Mouse (Mus musculus): ENCODE measurements around the gene Olfr1509. TPM values are rescaled to one million over a fixed set of nuclear protein-coding genes. Genes with fewer than 3 reads are reported as not detected.
"Not testable (repeated sequence)": the region's sequence is repeated elsewhere in the genome, so short reads cannot be mapped to it uniquely, and the experiment has no call there.

Olfr1509 gene
- polyA plus RNA-seq (2012): not detected in 2 replicates

DNA sequence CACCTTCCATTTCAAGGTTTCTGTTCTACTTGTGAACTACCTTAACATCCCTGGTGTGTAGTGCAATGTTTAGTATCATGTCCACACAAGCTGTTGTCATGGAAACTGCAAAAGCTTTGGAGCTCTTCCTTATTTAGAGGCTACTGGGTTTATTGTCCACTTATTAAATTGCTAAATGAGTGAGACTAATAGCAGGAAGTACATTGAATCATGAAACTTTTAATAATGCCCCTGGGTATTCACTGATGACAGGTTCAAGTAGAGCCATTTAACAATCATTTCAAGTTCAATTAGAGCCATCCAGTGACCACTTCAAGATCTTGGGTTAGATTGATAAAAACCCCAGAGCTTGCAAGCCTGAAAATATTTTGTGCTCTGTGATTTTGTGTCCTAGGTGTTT, at the start of gene Olfr1509:
Gene Olfr1509, plus strand, starts transcription at position 301 of the 400 bp plus-strand sequence.
- Histone ChIP-seq H3K4me3 (replicated peaks) (no peak within 1 kb of the TSS), H3K4me1 (ENCODE audit: control insufficient read depth) (no peaks in the 10 kb centered on the region), H3K9me3 (ENCODE audit: control insufficient read depth, low read length) (no peaks in the 10 kb centered on the region), H3K27me3 (ENCODE audit: control insufficient read depth) (no peaks in the 10 kb centered on the region), H3K36me3 (ENCODE audit: control insufficient read depth) (no peaks in the 10 kb centered on the region)
- TF ChIP-seq GATA1 (IDR thresholded peaks at IDR 0.05; ENCODE audit: low read length) (no peak), TAL1 (IDR thresholded peaks at IDR 0.05; ENCODE audit: low read length) (no peak)

DNA sequence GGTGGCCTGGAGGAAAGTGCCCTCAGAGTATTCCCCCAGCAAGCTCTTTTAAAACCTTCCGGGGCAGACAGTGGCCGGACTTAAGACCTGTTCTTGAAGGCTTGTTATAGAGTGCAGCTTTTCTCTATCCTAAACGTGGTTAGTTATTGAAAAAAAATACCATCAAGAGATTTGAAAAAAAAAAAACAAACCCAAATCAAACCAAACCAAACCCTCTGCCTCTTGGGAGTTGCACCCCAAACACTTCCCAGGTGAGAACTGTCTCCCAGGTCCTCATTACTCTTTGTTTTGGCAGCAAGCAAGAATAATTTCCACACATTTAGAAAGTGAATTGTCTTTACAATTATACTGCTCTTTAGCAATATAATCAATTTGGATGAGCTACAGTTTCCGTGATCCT, 45.5 kb upstream of the Olfr1509 start, which contains the start of gene Olfr1511:
Gene Olfr1511, minus strand, starts transcription at position 101 of the 400 bp plus-strand sequence.
- no peaks in the 10 kb centered on the region for H3K9me3 ChIP-seq (ENCODE audit: control insufficient read depth, low read length)
- no peaks in the 10 kb centered on the region for H3K4me1 ChIP-seq (ENCODE audit: control insufficient read depth)
- TF ChIP-seq GATA1 (IDR thresholded peaks at IDR 0.05; ENCODE audit: low read length) (no peak), TAL1 (IDR thresholded peaks at IDR 0.05; ENCODE audit: low read length) (no peak)

DNA sequence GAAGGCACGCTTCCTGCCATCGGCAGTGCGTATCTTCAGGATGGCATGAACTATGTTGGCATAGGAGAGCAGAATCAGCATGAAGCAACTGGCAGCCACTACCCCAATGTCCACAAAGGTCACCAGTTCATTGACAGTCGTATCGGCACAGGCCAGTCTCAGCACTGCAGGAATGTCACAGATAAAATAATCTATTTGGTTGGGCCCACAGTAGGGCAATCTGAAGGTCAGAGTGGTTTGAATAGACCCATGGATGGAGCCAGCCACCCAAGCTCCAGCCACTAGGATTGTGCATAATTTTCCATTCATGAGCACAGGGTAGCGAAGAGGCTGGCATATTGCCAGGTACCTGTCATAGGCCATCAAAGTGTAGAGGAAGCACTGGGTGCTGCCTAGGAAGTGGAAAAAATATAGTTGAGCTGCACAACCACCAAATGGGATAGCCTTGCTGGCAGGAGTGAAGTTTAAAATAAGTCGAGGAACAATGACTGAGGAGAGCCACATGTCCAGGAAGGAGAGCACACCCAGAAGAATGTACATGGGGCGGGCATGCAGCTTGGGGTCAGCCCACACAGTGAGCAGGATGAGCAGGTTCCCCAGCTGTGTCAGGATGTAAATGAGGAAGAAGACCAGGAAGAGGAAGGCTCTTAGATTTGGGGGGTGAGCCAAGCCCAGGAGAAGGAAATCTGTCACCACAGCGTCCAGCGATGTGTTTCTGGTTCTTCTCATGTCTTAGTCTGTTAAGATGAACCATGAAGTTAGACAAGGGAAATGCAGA, 32.5 kb upstream of the Olfr1509 start:
- H3K36me3 ChIP-seq (ENCODE audit: control insufficient read depth); H3K27me3 ChIP-seq (ENCODE audit: control insufficient read depth); H3K4me3 ChIP-seq (replicated peaks); H3K4me1 ChIP-seq (ENCODE audit: control insufficient read depth); H3K9me3 ChIP-seq (ENCODE audit: control insufficient read depth, low read length): not testable (repeated sequence)

More for the DNA sequence above, 45.5 kb upstream of the Olfr1509 start, which contains the start of gene Olfr1511:
- H3K36me3 ChIP-seq (ENCODE audit: control insufficient read depth): no peaks in the 10 kb centered on the region
- no peaks in the 10 kb centered on the region for H3K27me3 ChIP-seq (ENCODE audit: control insufficient read depth)
- H3K4me3 ChIP-seq (replicated peaks): no peak within 1 kb of the TSS

DNA sequence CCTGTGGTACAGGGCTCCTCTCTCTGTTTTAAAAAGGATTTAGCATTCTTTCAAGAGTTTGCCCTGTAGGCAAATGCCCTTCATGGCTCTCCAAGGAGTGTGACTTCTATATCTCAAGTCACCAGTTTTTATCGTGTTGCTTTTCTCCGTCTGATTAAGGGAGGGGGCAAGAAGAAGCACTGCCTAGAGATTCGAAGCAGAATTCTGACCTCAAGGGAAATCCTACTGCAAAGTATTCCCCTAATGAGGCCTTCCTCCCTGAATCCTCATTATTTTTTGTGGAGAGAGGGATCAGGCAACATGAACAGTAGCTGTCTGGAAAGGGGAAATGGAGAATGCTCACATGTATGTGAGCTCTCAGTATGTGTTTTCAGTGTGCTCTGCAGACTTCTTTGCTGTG, 28.5 kb upstream of the Olfr1509 start, which contains the start of gene Olfr1510:
Gene Olfr1510, minus strand, starts transcription at position 101 of the 400 bp plus-strand sequence.
- H3K9me3 ChIP-seq (ENCODE audit: control insufficient read depth, low read length): no peaks in the 10 kb centered on the region
- no peaks in the 10 kb centered on the region for H3K4me1 ChIP-seq (ENCODE audit: control insufficient read depth)
- TF ChIP-seq TAL1 (IDR thresholded peaks at IDR 0.05; ENCODE audit: low read length) (no peak), GATA1 (IDR thresholded peaks at IDR 0.05; ENCODE audit: low read length) (no peak)
- no peaks in the 10 kb centered on the region for H3K36me3 ChIP-seq (ENCODE audit: control insufficient read depth)
- no peak within 1 kb of the TSS for H3K4me3 ChIP-seq (replicated peaks)
- H3K27me3 ChIP-seq (ENCODE audit: control insufficient read depth): no peaks in the 10 kb centered on the region

DNA sequence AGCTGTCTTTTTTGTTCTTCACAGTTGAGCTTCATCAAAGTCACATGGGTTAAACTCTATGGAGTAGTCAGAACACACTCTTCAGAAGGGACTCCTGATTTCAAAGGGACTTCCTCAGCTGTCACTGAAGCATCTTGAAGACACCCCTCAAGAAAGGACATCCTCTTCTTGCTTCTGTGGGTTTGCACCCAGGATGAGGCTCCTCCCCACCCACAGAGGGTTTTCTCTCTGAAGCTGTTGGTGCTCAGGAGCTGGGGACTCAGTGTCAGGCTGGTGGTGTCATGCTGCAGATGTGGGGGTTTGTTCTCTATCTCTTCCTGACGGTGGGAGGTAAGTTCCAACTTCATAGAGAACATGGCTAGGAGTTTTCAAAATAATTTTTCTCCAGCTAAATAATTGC, 15.1 kb upstream of the Olfr1509 start:
- Histone ChIP-seq H3K9me3 (ENCODE audit: control insufficient read depth, low read length) (no peaks in the 10 kb centered on the region), H3K4me3 (replicated peaks) (no peak overlapping the region), H3K36me3 (ENCODE audit: control insufficient read depth) (no peaks in the 10 kb centered on the region), H3K27me3 (ENCODE audit: control insufficient read depth) (no peaks in the 10 kb centered on the region), H3K4me1 (ENCODE audit: control insufficient read depth) (no peaks in the 10 kb centered on the region)
- TF ChIP-seq TAL1 (IDR thresholded peaks at IDR 0.05; ENCODE audit: low read length) (no peak), GATA1 (IDR thresholded peaks at IDR 0.05; ENCODE audit: low read length) (no peak)

DNA sequence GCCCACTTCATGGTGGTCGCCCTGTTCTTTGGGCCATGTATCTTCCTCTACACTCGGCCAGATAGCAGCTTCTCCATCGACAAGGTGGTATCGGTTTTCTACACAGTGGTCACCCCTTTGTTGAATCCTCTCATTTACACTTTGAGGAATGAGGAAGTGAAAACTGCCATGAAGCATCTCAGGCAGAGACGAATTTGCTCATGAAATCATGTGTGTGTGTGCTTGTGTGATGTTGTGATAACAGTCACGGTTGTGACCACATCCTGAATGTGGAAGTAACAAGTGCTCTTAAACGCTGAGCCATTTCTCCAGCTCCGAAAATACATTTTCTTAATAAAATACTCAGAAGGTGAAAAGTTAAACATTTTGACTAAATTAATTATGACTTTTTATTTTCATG, 8.3 kb downstream of the Olfr1509 start:
- no peak overlapping the region for H3K4me3 ChIP-seq (replicated peaks)
- H3K9me3 ChIP-seq (ENCODE audit: control insufficient read depth, low read length): no peaks in the 10 kb centered on the region
- H3K4me1 ChIP-seq (ENCODE audit: control insufficient read depth): no peaks in the 10 kb centered on the region
- no peaks in the 10 kb centered on the region for H3K27me3 ChIP-seq (ENCODE audit: control insufficient read depth)
- no peaks in the 10 kb centered on the region for H3K36me3 ChIP-seq (ENCODE audit: control insufficient read depth)
- TF ChIP-seq TAL1 (IDR thresholded peaks at IDR 0.05; ENCODE audit: low read length) (no peak), GATA1 (IDR thresholded peaks at IDR 0.05; ENCODE audit: low read length) (no peak)

DNA sequence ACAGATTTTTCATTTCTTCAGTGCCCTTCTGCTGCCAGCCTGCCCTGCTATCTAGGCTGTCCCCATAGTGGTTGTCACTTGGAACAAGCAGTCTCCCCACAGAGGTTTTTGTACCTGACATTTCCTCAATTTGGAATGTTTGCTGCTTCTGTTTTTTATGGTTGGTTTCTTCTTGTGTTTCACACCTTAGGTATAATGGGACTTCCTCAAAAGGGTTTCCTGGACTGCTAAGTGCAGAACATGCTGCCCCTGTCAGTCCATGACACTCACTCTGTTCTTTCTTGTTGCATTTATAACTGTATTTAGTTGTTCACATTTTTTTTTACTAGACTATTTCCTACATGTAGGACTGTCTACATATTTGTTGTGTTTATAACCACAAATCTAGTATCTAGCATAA, 19.1 kb downstream of the Olfr1509 start:
- Histone ChIP-seq H3K4me3 (replicated peaks) (no peak overlapping the region), H3K27me3 (ENCODE audit: control insufficient read depth) (no peaks in the 10 kb centered on the region), H3K36me3 (ENCODE audit: control insufficient read depth) (no peaks in the 10 kb centered on the region), H3K4me1 (ENCODE audit: control insufficient read depth) (no peaks in the 10 kb centered on the region), H3K9me3 (ENCODE audit: control insufficient read depth, low read length) (no peaks in the 10 kb centered on the region)
- TF ChIP-seq TAL1 (IDR thresholded peaks at IDR 0.05; ENCODE audit: low read length) (no peak), GATA1 (IDR thresholded peaks at IDR 0.05; ENCODE audit: low read length) (no peak)

DNA sequence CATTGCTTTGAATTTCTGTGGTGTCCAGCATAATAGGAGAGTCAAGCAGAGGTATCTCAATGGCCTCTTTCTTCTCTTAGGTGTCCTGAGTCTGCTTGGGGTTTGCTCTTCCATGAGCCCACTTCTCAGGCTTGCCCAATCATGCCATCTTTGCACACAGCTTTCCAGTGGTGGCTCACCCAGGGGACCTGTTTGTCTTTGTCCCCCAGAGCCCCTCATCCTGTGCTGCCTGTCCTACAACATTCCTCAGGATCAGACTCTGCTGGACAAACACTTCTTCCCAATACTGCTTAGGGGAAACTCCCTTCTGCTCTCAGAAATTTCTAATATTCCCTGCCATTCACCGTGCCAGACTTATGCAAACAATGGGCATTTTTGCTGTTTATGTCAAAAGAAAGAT, 22.9 kb downstream of the Olfr1509 start:
- no peaks in the 10 kb centered on the region for H3K9me3 ChIP-seq (ENCODE audit: control insufficient read depth, low read length)
- no peaks in the 10 kb centered on the region for H3K27me3 ChIP-seq (ENCODE audit: control insufficient read depth)
- no peak overlapping the region for H3K4me3 ChIP-seq (replicated peaks)
- no peaks in the 10 kb centered on the region for H3K36me3 ChIP-seq (ENCODE audit: control insufficient read depth)
- TF ChIP-seq TAL1 (IDR thresholded peaks at IDR 0.05; ENCODE audit: low read length) (no peak), GATA1 (IDR thresholded peaks at IDR 0.05; ENCODE audit: low read length) (no peak)
- H3K4me1 ChIP-seq (ENCODE audit: control insufficient read depth): no peaks in the 10 kb centered on the region

DNA sequence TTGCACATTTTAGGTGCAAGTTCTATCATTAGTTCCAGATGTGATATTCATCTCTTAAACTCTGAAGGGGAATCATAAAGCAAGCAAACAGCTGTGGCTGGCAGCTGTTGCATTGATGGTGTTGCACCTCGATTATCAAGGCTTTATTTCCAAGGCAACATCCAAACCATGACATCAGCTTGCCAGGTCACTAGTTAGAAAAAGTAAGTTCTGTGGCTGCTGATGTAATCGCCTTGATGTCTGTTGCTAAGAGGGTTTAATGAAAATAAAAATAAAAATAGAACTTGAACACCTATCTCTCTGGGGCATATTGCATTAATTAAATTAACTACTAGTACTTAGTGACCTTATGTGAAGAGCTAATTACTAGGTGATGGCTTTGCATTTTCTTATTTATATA, 24.6 kb downstream of the Olfr1509 start, which contains the start of gene Olfr1508:
Gene Olfr1508, minus strand, starts transcription at position 101 of the 400 bp plus-strand sequence.
- H3K4me3 ChIP-seq (replicated peaks): no peak within 1 kb of the TSS
- H3K36me3 ChIP-seq (ENCODE audit: control insufficient read depth): no peaks in the 10 kb centered on the region
- no peak for TF ChIP-seq TAL1 (IDR thresholded peaks at IDR 0.05; ENCODE audit: low read length)
- no peak for TF ChIP-seq GATA1 (IDR thresholded peaks at IDR 0.05; ENCODE audit: low read length)
- no peaks in the 10 kb centered on the region for H3K27me3 ChIP-seq (ENCODE audit: control insufficient read depth)
- no peaks in the 10 kb centered on the region for H3K9me3 ChIP-seq (ENCODE audit: control insufficient read depth, low read length)
- H3K4me1 ChIP-seq (ENCODE audit: control insufficient read depth): no peaks in the 10 kb centered on the region

Measured in erythroblast, embryonic 14.5 days (primary cell).